Mouse (Mus musculus) midbrain, embryonic 14.5 days (tissue): Measurements from ENCODE around the gene Ier5. TPM values are rescaled to one million over a fixed set of nuclear protein-coding genes. Genes with fewer than 3 reads are reported as not detected.

ENCODE experiments used
- ATAC-seq: fragments of 200-750 bp; cut with Nextera tagmentation; 2 replicates; pipeline ENCODE4 v1.8.0; 2017; ENCODE audit warnings: moderate number of reproducible peaks, moderate library complexity; ENCODE audit not compliant: low FRiP score, low TSS enrichment
- DNase-seq: peaks from one replicate; pipeline ENCODE4 v3.0.0-alpha.2; 2015
- H3K27ac ChIP-seq: fragments of 300-500 bp; sonication (generic); replicated peaks from 2 replicates; pipeline ENCODE4 v1.5.1; 2014; ENCODE audit warnings: mild to moderate bottlenecking, low read depth, low read length, moderate library complexity
- H3K27me3 ChIP-seq: fragments of 300-500 bp; sonication (generic); 2 replicates; pipeline ENCODE4 v1.6.1; 2014; ENCODE audit warnings: low read length, control low read depth, mixed read lengths; ENCODE audit not compliant: control insufficient read depth, insufficient read depth
- H3K36me3 ChIP-seq: fragments of 300-500 bp; sonication (generic); 2 replicates; pipeline ENCODE4 v1.6.1; 2014; ENCODE audit warnings: low read length, control low read depth; ENCODE audit not compliant: control insufficient read depth, insufficient read depth
- H3K4me1 ChIP-seq: fragments of 300-500 bp; sonication (generic); 2 replicates; pipeline ENCODE4 v1.6.1; 2014; ENCODE audit warnings: mild to moderate bottlenecking, antibody characterized with exemption, low read length, control low read depth; ENCODE audit not compliant: control insufficient read depth, insufficient read depth
- H3K4me2 ChIP-seq: fragments of 300-500 bp; sonication (generic); 2 replicates; pipeline ENCODE4 v1.6.1; 2014; ENCODE audit warnings: mild to moderate bottlenecking, low read length, moderate library complexity
- H3K4me3 ChIP-seq: fragments of 300-500 bp; sonication (generic); replicated peaks from 2 replicates; pipeline ENCODE4 v1.5.1; 2014; ENCODE audit warnings: low read depth, low read length
- H3K9ac ChIP-seq: fragments of 300-500 bp; sonication (generic); replicated peaks from 2 replicates; pipeline ENCODE4 v1.6.1; 2014; ENCODE audit warnings: mild to moderate bottlenecking, low read length, moderate library complexity
- H3K9me3 ChIP-seq: fragments of 300-500 bp; sonication (generic); 2 replicates; pipeline ENCODE4 v1.6.1; 2016; ENCODE audit warnings: low read length, control low read depth, mixed read lengths; ENCODE audit not compliant: control insufficient read depth
- WGBS: fragments of 180-500 bp; shearing (Covaris S2); extraction: QIAGEN DNeasy Blood & Tissue Kit; methylation state at CpG from one replicate; pipeline ENCODE4 v1.1.7; 2014; 5-methylcytosine and 5-hydroxymethylcytosine counted together
- polyA plus RNA-seq: library from polyadenylated mRNA; unstranded; fragments of >200 nt; fragmentation: Nextera tagmentation; extraction: Ambion mirVana; gene quantifications from 2 replicates; pipeline ENCODE4 v1.2.1, GENCODE M21; 2014

Ier5 gene
- polyA plus RNA-seq, 1 experiment from 2014 or later, result 13.4 TPM

- Histone ChIP-seq H3K9ac (no peak overlapping the region), H3K4me2 (no peak overlapping the region), H3K27ac (no peak overlapping the region), H3K4me1 (peaks cover 36% of the 10 kb centered on the region), H3K4me3 (no peak overlapping the region), H3K9me3 (no peaks in the 10 kb centered on the region), H3K36me3 (no peaks in the 10 kb centered on the region), H3K27me3 (no peaks in the 10 kb centered on the region)
- ATAC-seq (no peak), DNase-seq (no peak)
- WGBS, result 39% methylated on average over 4 of the region's 4 CpGs
Observed at GRCm38 (mm10) chr1:155108412-155108811, 9.0 kb upstream of the Ier5 start.

GRCm38 (mm10) chr1:155107843-155108242 lies 8.4 kb upstream of the Ier5 start:
- no peak for ATAC-seq
- Histone ChIP-seq H3K27me3 (no peaks in the 10 kb centered on the region), H3K9ac (no peak overlapping the region), H3K9me3 (no peaks in the 10 kb centered on the region), H3K4me3 (no peak overlapping the region), H3K4me1 (peaks cover 36% of the 10 kb centered on the region), H3K36me3 (no peaks in the 10 kb centered on the region), H3K27ac (no peak overlapping the region), H3K4me2 (no peak overlapping the region)
- 56% methylated on average over 5 of the region's 5 CpGs for WGBS
- no peak for DNase-seq

GRCm38 (mm10) chr1:155106310-155106709 lies 6.9 kb upstream of the Ier5 start:
- no peaks in the 10 kb centered on the region for H3K27me3 ChIP-seq
- H3K9ac ChIP-seq, result no peak overlapping the region
- H3K9me3 ChIP-seq, result no peaks in the 10 kb centered on the region
- no peaks in the 10 kb centered on the region for H3K36me3 ChIP-seq
- no peak overlapping the region for H3K4me3 ChIP-seq
- 93% methylated on average over 1 of the region's 1 CpGs for WGBS
- ATAC-seq (no peak), DNase-seq (no peak)
- no peak overlapping the region for H3K27ac ChIP-seq
- H3K4me1 ChIP-seq, result peaks cover 26% of the 10 kb centered on the region
- no peak overlapping the region for H3K4me2 ChIP-seq

GRCm38 (mm10) chr1:155103991-155104390 lies 4.6 kb upstream of the Ier5 start:
- H3K9me3 ChIP-seq, result no peaks in the 10 kb centered on the region
- no peak overlapping the region for H3K27ac ChIP-seq
- 89% methylated on average over 5 of the region's 5 CpGs for WGBS
- no peak overlapping the region for H3K4me2 ChIP-seq
- DNase-seq (no peak), ATAC-seq (no peak)
- no peak overlapping the region for H3K4me3 ChIP-seq
- H3K4me1 ChIP-seq, result peaks cover 11% of the 10 kb centered on the region
- no peaks in the 10 kb centered on the region for H3K36me3 ChIP-seq
- H3K9ac ChIP-seq, result no peak overlapping the region
- no peaks in the 10 kb centered on the region for H3K27me3 ChIP-seq

- 80% methylated on average over 4 of the region's 4 CpGs for WGBS
- Histone ChIP-seq H3K36me3 (no peaks in the 10 kb centered on the region), H3K27ac (no peak overlapping the region), H3K4me2 (no peak overlapping the region), H3K4me3 (no peak overlapping the region), H3K4me1 (peaks cover 5% of the 10 kb centered on the region), H3K27me3 (no peaks in the 10 kb centered on the region), H3K9ac (no peak overlapping the region), H3K9me3 (no peaks in the 10 kb centered on the region)
- DNase-seq, result no peak
- no peak for ATAC-seq
Observed at GRCm38 (mm10) chr1:155102631-155103030, 3.2 kb upstream of the Ier5 start.

GRCm38 (mm10) chr1:155098486-155099279 lies 753 bp downstream of the Ier5 start:
- DNase-seq (peak; percentile 76), ATAC-seq (peak; percentile 51)
- peak overlapping the region; percentile 88 for H3K27ac ChIP-seq
- H3K27me3 ChIP-seq, result no peaks in the 10 kb centered on the region
- H3K9me3 ChIP-seq, result no peaks in the 10 kb centered on the region
- H3K9ac ChIP-seq, result peak overlapping the region; percentile 99
- H3K4me2 ChIP-seq, result peak overlapping the region; percentile 56
- H3K36me3 ChIP-seq, result no peaks in the 10 kb centered on the region
- peaks cover 22% of the 10 kb centered on the region for H3K4me1 ChIP-seq
- peak overlapping the region; percentile 95 for H3K4me3 ChIP-seq
- under 1% methylated on average over 86 of the region's 93 CpGs for WGBS

GRCm38 (mm10) chr1:155097931-155098485 lies 1.4 kb downstream of the Ier5 start:
- H3K27me3 ChIP-seq, result no peaks in the 10 kb centered on the region
- peak overlapping the region; percentile 88 for H3K27ac ChIP-seq
- DNase-seq (peak; percentile 69), ATAC-seq (no peak)
- H3K9ac ChIP-seq, result peak overlapping the region; percentile 99
- peak overlapping the region; percentile 95 for H3K4me3 ChIP-seq
- H3K4me2 ChIP-seq, result peak overlapping the region; percentile 56
- H3K9me3 ChIP-seq, result no peaks in the 10 kb centered on the region
- WGBS, result under 1% methylated on average over 33 of the region's 33 CpGs
- peaks cover 29% of the 10 kb centered on the region for H3K4me1 ChIP-seq
- no peaks in the 10 kb centered on the region for H3K36me3 ChIP-seq

- peak overlapping the region; percentile 56 for H3K4me2 ChIP-seq
- ATAC-seq, result no peak
- H3K9ac ChIP-seq, result peak overlapping the region; percentile 99; the same call in 1 of the 2 replicates
- H3K4me1 ChIP-seq, result peaks cover 36% of the 10 kb centered on the region
- no peaks in the 10 kb centered on the region for H3K36me3 ChIP-seq
- no peak overlapping the region for H3K27ac ChIP-seq
- no peaks in the 10 kb centered on the region for H3K9me3 ChIP-seq
- 37% methylated on average over 6 of the region's 6 CpGs for WGBS
- H3K27me3 ChIP-seq, result no peaks in the 10 kb centered on the region
- DNase-seq, result no peak
- peak overlapping the region; percentile 95 for H3K4me3 ChIP-seq
Observed at GRCm38 (mm10) chr1:155097354-155097753, 2.1 kb downstream of the Ier5 start.
